Mouse (Mus musculus) lung, adult 2 months (tissue): ENCODE data around the gene Iffo2.

ENCODE experiments used
- CTCF ChIP-seq: fragments of 200-500 bp; IDR thresholded peaks from 2 replicates; pipeline ENCODE4 v1.5.1; 2011; ENCODE audit warnings: mild to moderate bottlenecking, low read length, control low read depth; ENCODE audit not compliant: insufficient read depth
- POLR2A ChIP-seq: fragments of 200-500 bp; IDR thresholded peaks from 2 replicates; pipeline ENCODE4 v1.6.1; 2011; ENCODE audit warnings: low read depth, mild to moderate bottlenecking, control low read depth, low read length, borderline replicate concordance; ENCODE audit errors: extremely low read depth

DNA sequence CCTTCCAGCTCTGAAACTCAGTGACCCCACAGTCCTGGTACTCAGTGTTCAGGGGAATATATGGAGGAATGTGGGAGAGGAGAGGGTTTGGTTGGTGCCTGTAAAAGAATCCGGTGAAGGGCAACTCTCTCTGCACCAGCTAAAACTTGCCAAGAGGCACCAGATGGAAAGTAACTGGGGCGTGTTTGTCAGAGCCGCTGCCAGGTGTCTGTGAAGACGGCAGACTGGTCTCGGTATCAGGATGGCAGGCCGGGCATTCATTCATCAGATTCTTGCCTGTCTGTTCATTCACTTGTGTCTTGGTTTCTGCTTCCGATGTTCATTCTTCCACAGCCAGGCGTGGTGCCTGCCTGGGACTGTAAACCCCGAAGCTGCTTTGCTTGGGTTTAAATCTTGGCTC, 6.4 kb downstream of the Iffo2 start:
- TF ChIP-seq CTCF (no peak), POLR2A (no peak)
